Mouse (Mus musculus): Measurements from ENCODE around the gene Gm3839.

DNA sequence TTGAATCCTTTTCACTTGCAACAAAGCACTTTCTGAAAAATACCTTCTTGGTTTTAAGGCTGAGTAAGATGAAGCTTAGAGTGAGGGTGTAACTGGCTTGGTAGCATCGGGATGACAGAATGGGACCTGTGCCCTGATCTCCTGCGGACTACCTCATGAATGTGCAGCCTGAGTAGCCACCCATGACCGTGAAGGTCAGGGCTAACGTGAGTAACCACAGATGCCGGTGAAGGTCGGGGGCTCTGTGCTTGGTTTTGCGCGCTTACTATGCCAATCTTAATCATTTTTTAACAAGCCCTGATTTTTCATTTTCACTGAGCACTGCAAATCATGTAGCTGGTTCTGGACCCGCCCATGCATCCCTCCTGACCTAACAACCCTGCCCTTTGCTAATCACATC, 49.1 kb upstream of the Gm3839 start:
- TF ChIP-seq ZC3H11A (IDR thresholded peaks at IDR 0.05; ENCODE audit: borderline replicate concordance, low read depth, low read length): no peak
- TF ChIP-seq CHD2 (IDR thresholded peaks at IDR 0.05; ENCODE audit: low read depth, low read length): no peak
- no peak for TF ChIP-seq HCFC1 (IDR thresholded peaks at IDR 0.05; ENCODE audit: borderline replicate concordance, insufficient read depth, low read length)

All from ES-E14 (cell line).